ENCODE assay signal across 16 mouse cellular contexts in genomic region chr9:50847133-50847532, GRCm38 (mm10).
"Had no signal": no experiment of that assay in that cellular context is flagged by ENCODE, and none has a peak within 500 bp of the region (broad histone marks: within the 10 kb centered on the region; RNA-seq: fewer than 3 reads in every experiment).

No protein-coding gene starts in this region.

- H3K9me3 ChIP-seq: limb, embryonic 13.5 days; liver, embryonic 13.5 days; midbrain, embryonic 10.5 days; neural tube, embryonic 15.5 days had no signal

- ATAC-seq: hindbrain, embryonic 16.5 days; inflammation-experienced regulatory T-cells, adult 6 months had no signal

- H3K9ac ChIP-seq: limb, embryonic 13.5 days; liver, embryonic 13.5 days; neural tube, embryonic 15.5 days had no signal

- H3K4me3 ChIP-seq: limb, embryonic 13.5 days; liver, embryonic 13.5 days; midbrain, embryonic 10.5 days; myocyte; neural tube, embryonic 15.5 days had no signal

- DNase-seq: kidney, adult 2 months; kidney, postnatal 36 days; layer of hippocampus, adult 9-11 months; layer of hippocampus, postnatal 36 days; liver, embryonic 13.5 days; midbrain, embryonic 14.5 days; right cerebral cortex, adult 18-20 months; right cerebral cortex, postnatal 25 days; thymus, adult 2 months; thymus, postnatal 25 days had no signal

- H3K27me3 ChIP-seq: limb, embryonic 13.5 days; liver, embryonic 13.5 days; neural tube, embryonic 15.5 days had no signal

- H3K4me1 ChIP-seq: neural tube, embryonic 15.5 days had no signal

- H3K4me2 ChIP-seq: limb, embryonic 13.5 days; liver, embryonic 13.5 days; neural tube, embryonic 15.5 days had no signal

- H3K27ac ChIP-seq: limb, embryonic 13.5 days; midbrain, embryonic 10.5 days; neural tube, embryonic 15.5 days had no signal
